Mouse (Mus musculus) skeletal muscle tissue, adult 2 months (tissue): Measurements from ENCODE around the gene Rnf39.
"Not testable (repeated sequence)": the region's sequence is repeated elsewhere in the genome, so short reads cannot be mapped to it uniquely, and the experiment has no call there.

Source experiments
- DNase-seq: peaks from one replicate; pipeline ENCODE4 v3.0.0-alpha.2; 2012; ENCODE audit warnings: low read depth, low spot score

Rnf39 gene

GRCm38 (mm10) chr17:36982253-36983155 is 39.8 kb downstream of the Rnf39 start:
- no peak for DNase-seq

GRCm38 (mm10) chr17:36988475-36988874 is 45.8 kb downstream of the Rnf39 start:
- no peak for DNase-seq

DNA sequence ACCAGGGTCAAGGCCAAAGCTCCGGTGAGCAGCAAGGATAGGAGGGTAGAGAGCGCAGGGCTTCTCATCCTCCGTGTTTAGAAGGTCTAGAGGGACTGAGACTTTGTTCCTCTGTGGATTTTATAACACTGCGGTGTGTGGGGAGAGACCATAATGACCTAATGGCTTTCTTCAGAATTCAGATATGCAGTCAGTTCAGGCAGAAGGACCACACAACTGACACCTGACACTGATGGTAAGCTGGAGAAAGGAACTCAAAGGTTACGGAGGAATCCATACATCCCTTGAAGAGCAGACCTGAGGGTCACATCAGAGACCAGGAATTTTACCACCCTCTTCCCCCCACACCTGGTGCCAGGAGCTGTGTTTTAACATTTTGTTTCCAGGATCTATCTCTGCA is 46.7 kb downstream of the Rnf39 start, which contains the start of gene H2-M5:
H2-M5 (minus strand) TSS at position 101 of the 400 bp plus-strand sequence.
- no peak for DNase-seq

- not testable (repeated sequence) for DNase-seq
Observed at GRCm38 (mm10) chr17:36990630-36991029, 47.9 kb downstream of the Rnf39 start.

DNA sequence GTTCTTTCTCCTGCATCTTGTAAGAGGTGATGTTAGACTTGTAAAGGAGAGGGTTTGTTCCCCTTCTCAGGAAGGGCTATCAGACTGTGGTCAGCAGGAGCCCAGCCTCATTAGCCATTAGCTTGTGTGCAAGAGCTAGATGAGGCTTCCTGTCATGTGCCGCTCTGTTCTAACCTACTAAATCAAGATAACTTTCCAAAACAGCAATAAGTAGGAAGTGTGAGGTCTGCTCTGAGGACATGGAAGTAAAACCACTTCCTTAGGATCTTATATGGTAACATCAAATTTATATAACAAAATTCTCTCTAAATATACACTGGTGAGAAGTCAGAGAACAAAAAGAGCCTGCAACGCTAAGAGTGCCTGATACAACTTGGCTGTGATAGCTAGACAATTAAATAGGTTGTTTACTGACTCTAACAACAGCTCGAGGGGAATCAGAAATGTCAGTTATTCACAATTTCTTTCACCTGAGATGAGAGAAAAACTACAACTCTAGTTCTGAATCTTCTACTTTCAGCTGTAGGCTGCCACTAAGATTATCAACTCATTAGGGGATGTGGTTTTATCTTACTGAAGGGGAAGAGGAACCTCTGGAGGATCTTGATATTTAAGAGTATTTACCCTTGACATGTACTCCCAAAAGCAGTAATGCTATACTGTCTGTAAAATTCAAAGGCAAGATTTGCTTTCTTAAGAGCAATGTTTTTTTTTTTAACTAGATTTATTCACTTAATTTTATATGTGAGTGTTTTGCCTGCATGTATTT is 49.8 kb downstream of the Rnf39 start:
- no peak for DNase-seq

DNA sequence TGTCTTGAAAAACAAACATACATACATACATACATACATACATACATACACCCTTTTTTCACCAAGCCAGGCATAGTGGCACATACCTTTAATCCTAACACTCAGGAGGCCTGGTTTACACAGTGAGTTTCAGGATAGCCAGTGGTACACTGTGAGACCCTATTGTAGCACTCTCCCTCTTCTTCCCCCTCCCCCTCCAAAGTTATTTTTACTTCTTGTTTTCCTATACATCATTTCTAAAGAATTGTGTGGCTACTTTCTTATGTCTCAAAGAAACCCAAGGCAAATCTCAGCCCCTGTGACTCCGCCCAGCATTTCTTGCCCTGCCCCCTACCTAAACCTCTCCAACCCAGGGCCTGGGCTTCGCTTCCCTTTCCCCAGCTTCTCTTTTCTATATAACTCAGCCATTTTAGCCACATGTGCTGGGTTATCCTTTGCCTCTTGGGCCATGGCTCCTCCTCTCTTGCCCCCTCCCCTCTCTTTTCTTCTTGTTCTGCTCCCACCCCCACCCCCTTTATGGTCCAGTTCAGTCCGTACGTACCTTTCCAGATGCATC is 51.1 kb downstream of the Rnf39 start:
- DNase-seq: no peak

GRCm38 (mm10) chr17:36994528-36994927 is 51.8 kb downstream of the Rnf39 start:
- no peak for DNase-seq

DNA sequence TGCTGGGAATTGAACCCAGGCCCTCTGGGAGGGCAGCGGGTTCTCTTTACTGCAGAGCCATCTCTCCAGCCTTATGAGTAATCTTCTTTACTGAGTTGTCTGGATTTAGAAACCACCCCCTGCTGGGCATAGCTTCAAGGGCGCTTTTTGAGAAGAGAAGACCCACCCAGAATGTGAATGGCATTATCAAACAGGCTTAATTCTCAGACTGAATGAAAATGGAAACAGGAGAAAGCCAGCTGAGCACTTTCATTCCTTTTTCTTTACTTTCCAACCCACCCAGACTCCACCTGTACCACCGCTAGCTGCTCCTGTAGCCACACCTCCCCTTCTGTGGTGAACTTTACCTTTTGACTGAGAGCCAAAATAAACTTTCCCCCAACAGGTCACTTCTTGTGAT is 52.7 kb downstream of the Rnf39 start:
- no peak for DNase-seq

GRCm38 (mm10) chr17:36997033-36997735 is 54.5 kb downstream of the Rnf39 start:
- peak; percentile 30 for DNase-seq
